Mouse (Mus musculus): Measurements from ENCODE around the gene Wdr45.

DNA sequence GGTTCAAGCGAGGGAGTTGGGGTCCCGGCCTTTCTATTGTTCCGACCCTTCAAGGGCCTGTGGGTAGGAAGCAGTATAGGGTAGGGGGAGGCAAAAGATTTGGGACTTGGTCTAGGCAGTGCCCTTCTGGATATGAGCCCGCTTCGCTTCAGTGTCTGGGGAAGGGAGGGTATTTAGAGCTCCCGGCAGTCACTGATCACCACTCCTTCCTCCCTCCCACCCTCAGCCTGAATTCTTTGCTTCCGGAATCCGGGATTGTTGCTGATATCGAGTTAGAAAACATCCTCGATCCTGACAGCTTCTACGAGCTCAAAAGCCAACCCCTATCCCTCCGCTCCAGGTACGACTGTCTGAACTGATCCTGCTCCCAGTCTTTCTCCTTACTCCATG, 51.1 kb downstream of the Wdr45 start:
- TF ChIP-seq CTCF (conservative IDR thresholded peaks at IDR 0.05; ENCODE audit: low read length) (no peak), POU5F1 (IDR thresholded peaks at IDR 0.05; ENCODE audit: borderline replicate concordance, low read length) (no peak), NANOG (IDR thresholded peaks at IDR 0.05; ENCODE audit: borderline replicate concordance, low read length) (no peak)
